Mouse (Mus musculus) urinary bladder, postnatal 4 days (tissue): ENCODE results near the gene Ino80d.

ENCODE experiments used
- DNase-seq, 2 experiments: peaks; one replicate each; pipeline ENCODE4 v3.0.0; 2021 to 2022; ENCODE audit warnings: low spot score in 2 of 2

The Ino80d gene

DNA sequence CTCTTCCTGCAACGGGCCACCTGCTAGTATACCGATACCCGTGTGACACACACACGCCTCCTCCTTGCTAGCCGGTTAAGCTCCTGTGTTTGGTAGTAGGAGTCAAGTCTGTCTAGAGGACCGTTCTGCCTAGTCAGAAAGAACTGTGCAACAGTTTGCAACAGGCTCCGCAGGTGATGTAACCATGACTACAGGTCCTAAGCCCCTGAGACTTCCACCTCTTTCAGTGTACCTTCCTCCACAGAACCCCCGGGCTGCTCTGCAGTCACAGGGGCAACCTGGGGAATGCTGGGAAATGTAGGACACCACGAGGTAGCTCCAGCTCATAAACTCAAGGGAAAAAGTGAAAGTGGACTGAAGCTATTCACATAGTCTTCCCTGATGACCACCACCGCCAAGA is 123.4 kb downstream of the Ino80d start:
- DNase-seq: no peak

DNA sequence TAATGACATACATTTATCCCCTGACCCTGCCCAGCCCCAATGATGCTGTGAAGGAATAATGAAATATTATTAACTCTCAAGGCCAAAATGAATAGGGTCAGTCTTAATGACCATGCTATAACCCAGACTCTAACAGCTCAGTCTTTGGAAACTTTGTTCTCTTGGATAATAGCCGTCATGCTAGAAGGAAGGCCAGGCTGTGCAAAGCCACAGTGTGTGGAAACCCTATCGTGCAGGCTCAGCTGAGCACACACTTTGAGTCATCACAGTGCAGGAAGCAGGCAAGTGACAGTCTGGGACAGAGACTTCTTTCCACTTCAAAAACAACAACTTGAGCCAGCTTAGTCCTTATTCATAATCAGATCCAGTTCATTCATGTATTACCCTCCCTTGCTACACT is 126.9 kb downstream of the Ino80d start:
- DNase-seq: no peak

DNA sequence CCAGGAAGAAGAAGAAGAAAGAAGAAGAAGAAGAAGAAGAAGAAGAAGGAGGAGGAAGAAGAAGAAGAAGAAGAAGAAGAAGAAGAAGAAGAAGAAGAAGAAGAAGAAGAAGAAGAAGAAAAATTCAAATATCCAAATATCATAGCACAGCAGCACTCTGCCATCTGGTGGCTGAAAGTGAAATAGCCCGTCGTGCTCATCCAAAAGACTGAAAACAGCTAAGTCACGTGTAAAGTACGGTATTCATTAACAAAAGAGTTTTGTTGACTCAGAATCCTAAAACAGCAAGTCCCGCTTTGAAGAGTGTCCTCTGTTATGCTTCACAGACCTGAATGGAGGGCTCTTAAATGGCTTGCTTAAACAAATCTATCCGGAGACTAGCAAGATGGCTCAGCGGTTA is 128.2 kb downstream of the Ino80d start:
- no peak for DNase-seq

DNA sequence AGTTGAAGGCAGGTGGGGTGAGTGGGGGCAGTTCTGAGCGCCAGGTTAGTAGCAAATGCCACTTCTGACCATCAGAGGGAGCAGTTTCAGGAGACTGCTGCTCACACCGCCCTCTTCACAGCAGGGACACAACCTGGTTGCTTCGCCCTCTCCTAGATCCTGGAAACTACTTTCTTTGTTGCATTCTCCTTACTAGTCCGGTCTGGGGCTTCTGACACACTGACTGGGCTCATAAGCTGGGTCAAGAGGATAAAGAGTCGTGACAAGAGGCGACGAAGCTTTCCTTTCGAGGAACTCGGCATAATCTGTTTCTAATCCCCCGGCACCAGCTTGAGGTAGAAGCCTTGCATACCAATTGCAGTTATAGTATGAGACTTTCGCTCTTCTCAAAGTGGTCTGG is 129.9 kb downstream of the Ino80d start:
- peak in 1 of 2 experiments; percentile 28 for DNase-seq

DNA sequence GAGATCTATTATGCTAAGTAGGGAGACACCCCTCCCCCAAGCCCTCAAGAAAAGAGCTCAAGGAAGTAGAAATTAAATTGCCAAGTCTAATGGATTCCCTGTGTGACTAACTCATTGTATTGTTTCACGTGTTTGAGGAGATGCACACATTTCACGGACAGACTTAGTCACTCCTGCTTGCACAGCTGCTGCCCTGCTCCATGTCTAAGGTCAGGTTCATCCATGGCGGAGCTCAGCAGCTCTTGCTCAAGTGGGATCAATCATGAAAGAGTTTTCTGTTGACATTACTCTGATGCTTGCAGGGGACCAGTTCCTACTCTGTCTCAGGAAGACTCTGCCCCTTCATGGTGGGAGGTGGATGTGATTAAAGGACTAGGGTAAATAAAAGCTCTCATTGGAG is 137.7 kb downstream of the Ino80d start:
- DNase-seq: peak in 1 of 2 experiments; percentile 23

DNA sequence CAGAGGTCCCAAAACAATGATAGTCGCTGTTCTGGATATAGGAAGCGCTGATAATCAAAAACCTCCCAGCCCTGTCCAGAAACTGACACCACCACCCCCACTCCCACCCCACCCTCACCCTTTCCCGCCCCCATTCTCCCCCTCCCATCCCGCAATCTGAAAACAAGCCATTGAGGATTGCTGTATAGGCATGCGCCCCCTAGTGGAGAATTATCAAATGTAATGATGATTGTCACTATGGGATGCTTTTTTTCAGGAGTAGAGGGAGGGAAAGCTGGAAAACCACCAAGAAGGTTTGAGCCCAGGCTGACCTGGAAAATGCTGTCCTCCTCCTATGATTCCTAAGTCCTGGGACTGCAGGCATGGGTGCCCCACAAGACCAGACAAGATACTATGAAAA is 147.6 kb downstream of the Ino80d start:
- DNase-seq: no peak

DNA sequence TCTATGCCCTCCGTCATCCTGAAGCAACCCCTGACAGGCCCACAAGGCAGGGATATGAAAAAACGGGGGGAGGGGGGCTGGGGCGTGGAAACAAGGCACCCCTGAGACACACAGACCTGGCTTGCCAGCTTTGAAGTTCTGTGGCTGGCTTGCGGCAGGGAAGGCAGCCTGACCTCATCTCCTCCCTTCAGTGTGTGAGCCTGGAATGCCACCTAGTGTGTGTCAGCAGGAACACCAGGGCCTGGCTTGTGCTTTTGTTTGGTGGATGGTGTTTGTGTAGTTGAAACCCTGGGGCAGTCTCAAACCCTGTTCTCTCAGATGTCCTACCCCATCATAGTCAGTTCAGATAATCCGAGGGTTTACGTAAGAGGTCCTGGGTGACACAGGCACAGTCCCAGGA is 150.2 kb downstream of the Ino80d start:
- DNase-seq: peak; percentile 52 to 68

DNA sequence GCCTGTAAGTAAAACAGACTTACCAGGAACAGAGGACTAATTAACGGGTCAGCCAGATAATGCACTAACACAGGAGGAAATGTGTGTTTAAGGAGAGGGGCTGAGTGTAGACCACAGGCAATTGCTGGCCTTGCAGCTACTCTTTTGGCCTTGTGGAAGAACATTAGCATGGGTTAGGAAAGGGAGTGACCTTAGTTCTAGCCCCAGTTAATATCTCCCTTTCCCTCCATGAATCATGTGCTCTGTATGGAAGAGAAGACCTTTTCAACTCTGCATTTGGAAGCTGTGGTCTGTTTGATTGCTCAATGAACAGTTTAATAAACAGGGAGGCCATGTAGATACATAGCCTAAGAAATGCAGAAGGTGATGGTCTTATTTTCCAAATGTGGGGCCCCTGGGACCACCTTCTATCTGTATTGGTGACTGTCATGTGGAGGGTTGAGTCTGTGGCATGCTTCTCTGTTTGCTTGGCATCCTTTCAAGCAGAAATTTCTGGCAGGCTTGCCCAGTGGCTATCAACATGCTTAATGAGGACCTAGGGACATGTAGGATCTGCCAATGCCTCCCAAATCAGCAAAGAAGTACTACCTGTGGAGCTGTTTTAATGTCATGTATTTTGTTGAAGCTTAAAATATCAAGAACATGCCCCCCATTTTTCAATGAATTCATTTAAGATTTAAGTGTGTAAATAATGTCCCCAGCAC is 157.4 kb downstream of the Ino80d start:
- DNase-seq: no peak

DNA sequence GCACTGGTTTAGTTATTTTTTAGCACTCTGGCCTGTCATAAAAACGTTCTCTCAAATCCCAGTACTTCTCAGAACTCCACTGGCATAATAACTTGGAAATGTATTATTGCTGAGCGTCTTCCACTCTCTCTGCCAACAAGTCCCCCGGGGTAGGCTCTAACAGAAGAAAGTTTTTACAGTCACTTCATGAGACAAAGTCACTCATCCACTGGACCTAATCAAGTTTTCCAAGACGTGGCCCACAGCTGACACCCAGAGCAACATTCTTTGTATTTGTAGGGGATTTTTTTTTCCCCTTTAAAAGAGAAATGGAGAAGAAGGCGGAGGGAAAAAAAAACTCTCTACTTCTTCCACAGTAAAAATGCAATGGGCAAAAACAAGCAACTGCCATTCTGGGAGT is 157.9 kb downstream of the Ino80d start:
- no peak for DNase-seq

DNA sequence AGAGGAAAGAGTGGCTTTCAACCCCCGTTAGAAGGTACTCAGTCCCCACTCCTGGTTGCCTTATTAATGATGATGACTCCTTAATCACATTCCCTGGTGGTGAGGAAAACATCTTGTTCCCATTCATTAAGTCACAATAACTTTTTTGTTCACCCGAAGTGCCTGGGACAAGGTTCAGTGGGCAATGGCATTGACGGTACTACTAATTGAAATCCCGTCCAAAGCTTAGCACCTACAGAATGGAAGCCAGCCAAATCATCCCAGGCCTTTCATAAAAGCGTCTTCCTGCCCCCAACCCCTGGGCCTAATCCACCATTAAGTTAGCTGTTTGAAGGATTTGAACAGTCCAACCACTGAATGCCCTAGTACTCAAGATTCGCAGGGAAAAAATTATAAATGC is 159.1 kb downstream of the Ino80d start:
- no peak for DNase-seq

DNA sequence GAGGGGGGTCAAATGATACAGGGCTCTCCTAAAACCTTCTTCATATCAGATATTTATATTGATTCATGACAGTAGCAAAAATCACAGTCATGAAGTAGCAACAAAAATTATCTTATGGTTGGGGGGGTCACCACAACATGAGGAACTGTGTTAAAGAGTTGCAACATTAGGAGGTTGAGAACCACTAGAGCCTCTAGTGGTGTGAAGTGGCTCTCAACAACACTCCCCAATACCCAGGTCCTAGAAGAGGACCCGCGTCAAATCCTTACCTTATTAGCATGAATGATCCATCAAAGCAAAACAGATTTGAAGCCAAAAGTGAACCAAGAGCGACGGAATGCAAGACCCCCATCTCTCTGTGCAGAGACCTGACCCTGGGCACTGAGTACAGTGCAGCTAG is 161.4 kb downstream of the Ino80d start:
- no peak for DNase-seq

DNA sequence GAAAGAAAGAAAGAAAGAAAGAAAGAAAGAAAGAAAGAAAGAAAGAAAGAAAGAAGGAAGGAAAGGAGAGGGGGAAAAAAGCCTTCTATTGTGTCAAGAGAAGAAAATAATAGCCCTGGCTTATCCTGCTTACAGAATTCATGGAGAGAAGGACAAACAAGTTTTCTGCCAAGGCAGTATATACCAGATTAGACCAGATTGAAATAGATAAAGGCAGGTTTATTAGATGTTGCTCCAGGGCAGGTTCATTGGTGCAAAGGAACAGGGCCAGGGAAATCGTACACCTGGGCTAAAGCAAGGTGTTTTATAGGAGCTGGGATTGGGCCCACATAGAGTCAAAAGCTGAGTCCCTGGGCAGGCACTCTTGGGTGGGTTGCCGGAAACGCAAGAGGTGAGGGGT is 162.1 kb downstream of the Ino80d start:
- DNase-seq: no peak

DNA sequence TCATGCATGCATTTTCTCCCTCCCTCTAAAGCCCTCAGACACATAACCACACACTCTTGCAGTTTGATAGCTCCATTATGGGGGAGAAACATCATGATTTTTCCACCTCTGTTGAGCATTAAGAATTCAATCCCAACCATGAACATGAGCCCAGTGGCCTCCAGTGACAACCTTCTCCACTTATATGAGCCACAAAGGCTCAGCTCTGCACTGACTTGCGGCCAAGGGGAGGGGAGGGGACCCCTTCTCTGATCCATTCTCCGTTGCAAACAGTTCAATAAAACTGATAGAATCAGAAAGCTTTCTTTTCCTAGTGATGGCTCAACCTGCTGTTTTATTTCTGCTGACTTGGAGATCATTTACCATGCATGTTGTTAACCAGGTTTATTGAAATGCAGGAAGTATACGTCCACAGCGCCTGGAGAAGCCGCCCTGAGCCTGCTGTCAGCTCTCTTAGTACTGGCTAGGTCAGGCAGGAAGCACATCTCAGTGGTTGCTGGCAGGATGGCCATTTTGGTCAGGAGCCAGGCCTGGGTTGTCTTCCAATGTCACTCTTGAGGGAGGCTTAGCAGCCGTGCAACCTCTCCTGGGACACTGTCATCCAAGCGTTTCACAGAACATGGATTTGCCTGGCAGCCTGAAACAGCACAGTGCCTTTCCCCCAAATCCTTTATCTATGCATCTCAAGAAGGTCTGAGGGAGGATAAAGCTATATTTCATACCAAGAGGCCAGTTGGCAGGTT is 163.2 kb downstream of the Ino80d start:
- peak in 1 of 2 experiments; percentile 39 for DNase-seq

DNA sequence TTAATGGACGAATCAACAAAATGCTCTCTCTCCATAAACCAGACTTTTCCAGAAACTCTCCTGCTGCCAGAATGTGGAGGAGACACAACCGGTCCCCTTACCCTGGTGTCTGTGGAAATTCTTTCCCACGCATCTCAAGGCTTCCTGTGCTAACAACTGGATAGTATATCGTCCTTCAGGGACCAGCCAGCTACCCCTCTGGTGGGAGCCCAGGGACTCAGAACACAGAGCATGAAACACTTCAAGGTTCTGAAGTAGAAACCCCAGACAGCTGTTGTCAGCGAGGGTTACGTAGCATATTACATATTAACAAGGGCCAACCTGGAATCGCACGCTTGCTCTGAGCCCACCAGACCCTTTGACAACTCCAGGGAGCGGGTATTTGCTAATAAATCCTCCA is 163.9 kb downstream of the Ino80d start:
- no peak for DNase-seq

DNA sequence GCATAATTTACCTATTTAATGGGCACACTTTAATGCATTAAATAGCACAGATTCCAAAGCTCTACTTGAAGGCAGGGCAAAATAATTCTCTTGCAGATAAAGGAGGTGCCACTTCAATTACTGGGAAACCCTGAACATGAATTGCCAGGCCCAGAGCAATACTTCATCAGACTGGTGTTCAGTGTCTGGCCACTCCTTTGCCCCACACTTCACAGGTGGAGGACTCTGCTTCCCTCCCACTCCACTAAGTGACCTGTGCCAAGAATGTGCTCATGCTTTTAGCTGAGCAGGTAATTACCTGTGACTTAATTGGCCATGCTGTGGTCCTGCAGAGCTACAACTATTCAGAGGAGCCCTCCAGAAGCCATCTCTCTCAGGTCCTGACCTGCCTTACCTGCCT is 166.7 kb downstream of the Ino80d start:
- DNase-seq: no peak

DNA sequence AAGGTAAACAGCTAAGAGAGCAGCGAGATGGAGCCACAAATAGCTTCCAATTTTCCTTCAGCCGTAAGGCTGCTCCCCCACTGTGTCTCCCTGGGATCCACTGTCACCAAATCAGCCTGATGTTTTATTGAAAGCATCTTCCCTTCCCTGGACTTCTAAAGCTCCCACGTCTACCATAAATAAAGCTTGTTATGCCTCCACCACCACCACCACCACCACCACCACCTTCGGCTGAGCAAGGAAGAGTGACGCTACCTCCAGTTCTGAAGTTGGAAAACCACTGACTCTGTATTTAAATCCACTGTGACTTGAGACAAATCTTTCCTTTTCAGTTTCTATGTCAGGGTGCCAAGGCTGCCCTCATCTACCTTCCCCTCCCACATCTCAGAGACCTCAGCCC is 167.5 kb downstream of the Ino80d start:
- no peak for DNase-seq

DNA sequence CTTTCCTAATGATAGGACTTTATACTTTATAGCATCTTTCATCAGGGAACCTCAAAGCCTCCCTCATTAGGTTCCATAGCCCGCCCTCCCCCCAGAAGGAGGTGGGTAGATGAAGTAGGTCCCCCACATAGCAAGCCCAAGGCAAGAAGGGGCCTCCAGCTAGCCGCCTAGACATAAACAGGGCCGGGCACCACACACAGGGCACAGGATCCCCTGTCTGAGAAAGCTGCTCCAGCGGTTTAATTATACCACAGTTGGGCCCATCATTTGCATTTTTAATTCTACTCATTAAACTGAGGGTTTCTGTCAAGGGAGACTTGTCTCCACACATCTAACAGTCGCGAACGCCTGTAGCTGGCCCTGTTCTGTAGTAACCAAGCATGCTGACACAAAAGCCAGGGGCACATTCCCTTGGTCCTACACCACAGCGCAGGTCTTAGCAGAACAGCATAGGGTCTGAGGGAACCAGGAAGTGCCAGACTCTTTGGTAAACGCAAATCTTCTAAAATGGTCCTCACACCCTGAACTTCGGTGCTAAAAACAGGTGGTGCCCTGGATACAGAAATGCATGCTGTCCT is 179.6 kb downstream of the Ino80d start:
- no peak for DNase-seq

DNA sequence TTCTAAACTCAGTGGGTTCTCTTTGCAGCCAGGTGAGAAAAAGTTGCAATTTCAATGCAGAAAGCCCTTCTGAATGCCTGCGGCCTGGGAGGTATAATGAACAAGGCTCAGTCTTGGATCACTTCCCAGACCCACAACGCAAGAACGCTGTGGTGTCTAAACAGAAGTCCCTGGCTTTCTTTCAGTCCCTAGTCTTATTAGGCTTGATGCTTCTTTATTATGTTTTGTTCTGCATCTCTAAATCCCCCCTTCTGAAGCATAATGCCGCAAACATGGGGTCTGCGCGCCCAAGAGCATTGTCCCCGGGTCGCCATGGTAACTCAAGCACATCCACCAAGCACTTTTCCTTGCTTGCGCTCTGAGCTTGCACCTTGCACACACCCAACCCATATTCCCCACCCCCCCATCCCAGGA is 180.4 kb downstream of the Ino80d start:
- no peak for DNase-seq

DNA sequence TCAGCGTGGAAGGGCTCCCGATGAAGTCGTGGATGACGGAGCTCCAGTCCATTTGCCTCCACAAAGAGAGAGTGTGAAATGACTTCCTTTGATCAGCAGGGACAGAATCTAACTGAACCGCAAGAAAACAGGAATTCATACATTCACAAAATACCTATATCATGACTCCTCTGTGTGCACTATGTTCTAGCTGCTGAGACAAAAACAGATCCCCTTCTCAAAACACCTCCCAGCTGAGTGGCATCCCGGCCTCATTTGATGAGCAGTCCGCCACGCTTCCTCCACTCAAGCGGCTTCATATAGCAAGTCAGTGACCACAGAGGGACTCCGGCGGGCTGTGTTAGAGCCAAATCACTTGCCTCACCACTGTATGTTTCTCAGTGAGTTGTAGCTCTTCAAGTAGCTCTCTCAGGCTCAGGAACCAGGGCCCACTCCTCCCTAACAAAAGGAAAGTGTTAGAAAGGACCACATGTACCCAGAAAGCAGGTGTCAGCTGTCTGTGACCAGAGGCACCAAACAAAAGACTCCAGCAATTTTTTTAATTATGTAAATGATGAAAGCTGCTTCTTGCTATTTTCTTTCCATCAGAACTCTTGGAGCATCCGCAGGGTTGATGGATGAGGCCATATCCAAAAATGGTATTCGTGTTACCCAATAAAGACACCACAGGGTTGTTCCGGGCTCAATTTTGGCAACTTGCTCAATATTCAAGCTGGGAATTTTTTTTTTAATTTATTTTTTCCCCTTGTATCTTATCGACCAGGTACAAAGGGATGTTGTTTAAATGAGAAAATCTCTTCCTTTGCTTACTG is 181.0 kb downstream of the Ino80d start:
- no peak for DNase-seq

DNA sequence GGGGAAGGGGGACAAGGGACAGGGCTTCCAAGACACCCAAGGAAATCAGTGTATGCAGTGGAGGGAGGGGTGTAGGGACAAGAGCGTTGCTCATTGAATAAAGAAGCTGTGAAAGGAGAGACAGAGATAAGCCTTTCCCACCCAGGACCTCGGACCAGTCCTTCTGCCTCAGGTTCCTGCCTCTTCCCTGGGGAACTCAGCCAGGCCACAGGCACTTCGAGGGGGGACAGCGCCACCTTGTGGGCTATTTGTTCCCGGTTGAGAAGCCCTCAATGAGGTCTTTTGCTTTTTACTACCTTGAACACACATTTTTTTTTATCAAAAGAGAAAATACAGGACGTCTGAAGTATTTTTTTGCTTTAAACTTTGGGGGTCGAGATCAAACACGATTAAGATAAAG is 185.0 kb downstream of the Ino80d start:
- DNase-seq: peak; percentile 64 to 89

DNA sequence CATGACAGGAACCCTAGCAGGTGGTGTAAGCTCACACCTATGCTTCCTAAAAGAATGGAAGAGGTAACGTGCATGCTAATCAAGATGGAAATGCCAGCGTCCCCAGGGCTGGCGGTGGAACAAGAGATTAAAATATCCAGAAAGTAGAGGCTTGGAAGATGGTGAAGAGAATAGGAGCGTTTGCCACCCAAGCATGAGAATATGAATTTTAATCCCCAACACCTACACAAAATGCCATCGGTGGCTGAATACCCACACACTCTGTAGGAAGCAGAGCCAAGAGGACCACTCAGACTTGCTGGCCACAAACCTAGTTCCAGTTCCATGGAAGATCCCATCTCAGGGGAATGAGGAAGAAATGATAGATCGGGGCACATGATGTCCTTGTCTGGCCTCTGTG is 195.2 kb downstream of the Ino80d start:
- DNase-seq: no peak

DNA sequence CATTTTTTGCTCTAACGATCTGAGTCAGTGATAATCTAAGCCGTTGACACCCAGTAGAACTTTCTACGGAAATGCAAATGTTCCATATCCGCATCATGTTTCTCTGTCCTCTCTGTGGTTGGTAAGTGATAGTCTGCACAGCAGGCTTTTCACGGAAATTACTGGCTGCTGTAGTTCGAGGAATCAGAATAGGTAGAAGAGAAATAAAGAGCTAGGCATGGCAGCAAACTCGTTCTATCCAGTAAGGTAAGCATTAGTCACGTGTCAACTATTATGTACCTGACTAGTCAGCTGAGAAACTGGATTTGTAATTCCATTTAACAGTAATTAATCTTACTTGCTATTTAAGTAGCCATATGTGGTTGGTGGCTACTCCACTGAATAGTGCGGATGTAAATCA is 197.9 kb downstream of the Ino80d start:
- no peak for DNase-seq
